Mouse (Mus musculus): ENCODE data around the gene Gm49711. TPM values are rescaled to one million over a fixed set of nuclear protein-coding genes. Genes with fewer than 3 reads are reported as not detected.

Gene Gm49711
- polyA plus RNA-seq, 1 experiment: not detected

DNA sequence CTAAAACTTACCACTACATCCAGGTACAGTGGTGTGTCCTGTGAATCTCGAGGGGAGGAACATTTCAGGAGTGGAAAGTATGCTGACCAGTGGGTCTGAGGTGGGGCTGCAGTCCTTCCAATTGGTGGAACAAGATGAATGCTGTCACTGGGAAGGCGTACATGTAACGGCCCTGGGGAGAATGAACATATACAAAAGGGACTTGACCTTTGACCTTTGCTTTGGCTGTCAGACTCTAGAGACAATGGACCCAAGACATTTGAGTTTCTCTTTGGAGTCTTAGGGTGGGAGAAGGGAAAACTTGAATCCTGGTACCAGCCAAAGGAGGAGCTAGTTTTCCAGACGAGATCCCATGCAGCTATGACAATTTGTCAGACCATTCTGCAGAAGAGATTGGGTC is 104.2 kb downstream of the Gm49711 start:
- Histone ChIP-seq H3K36me3 (ENCODE audit: control insufficient read depth, insufficient read depth, low read length, poor library complexity, severe bottlenecking) (no peaks in the 10 kb centered on the region), H3K4me3 (ENCODE audit: low read depth, low read length) (no peak overlapping the region), H3K27me3 (ENCODE audit: control insufficient read depth, insufficient read depth, low read length, poor library complexity, severe bottlenecking) (no peaks in the 10 kb centered on the region), H3K4me1 (ENCODE audit: control insufficient read depth, insufficient read depth, low read length) (no peaks in the 10 kb centered on the region), H3K27ac (ENCODE audit: insufficient read depth, low read length) (no peak overlapping the region), H3K9me3 (replicated peaks; ENCODE audit: control insufficient read depth, insufficient read depth, low read length, poor library complexity, severe bottlenecking) (no peaks in the 10 kb centered on the region), H3K9ac (ENCODE audit: low read depth, poor library complexity, severe bottlenecking) (no peak overlapping the region)
- TF ChIP-seq POLR2A (IDR thresholded peaks at IDR 0.05; ENCODE audit: insufficient read depth, low read length): no peak
- TF ChIP-seq CTCF (IDR thresholded peaks at IDR 0.05; ENCODE audit: low read depth, low read length): no peak
- no peak for TF ChIP-seq EP300 (IDR thresholded peaks at IDR 0.05; ENCODE audit: insufficient read depth, low read depth, low read length)

DNA sequence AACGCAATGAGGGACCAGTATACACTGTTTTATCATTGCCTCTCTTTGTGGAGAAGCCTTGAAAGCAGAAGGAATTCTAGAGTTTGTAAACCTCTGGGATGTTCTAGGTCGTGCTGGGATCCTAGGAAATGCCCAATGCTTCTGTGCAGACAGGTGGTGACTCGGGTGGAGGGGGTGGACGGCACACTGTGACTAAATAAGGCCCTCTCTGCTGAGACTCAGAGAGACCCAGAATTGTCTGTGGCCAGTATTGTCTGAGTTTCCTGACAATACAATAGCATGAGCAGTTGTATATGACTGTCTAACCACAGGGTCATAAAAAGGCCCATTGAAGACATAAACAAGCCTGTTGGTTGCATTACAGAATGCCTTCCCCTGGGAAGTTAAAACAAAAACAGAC is 105.4 kb downstream of the Gm49711 start:
- Histone ChIP-seq H3K4me3 (ENCODE audit: low read depth, low read length) (no peak overlapping the region), H3K9me3 (replicated peaks; ENCODE audit: control insufficient read depth, insufficient read depth, low read length, poor library complexity, severe bottlenecking) (no peaks in the 10 kb centered on the region), H3K4me1 (ENCODE audit: control insufficient read depth, insufficient read depth, low read length) (no peaks in the 10 kb centered on the region), H3K27me3 (ENCODE audit: control insufficient read depth, insufficient read depth, low read length, poor library complexity, severe bottlenecking) (no peaks in the 10 kb centered on the region), H3K9ac (ENCODE audit: low read depth, poor library complexity, severe bottlenecking) (no peak overlapping the region), H3K27ac (ENCODE audit: insufficient read depth, low read length) (no peak overlapping the region), H3K36me3 (ENCODE audit: control insufficient read depth, insufficient read depth, low read length, poor library complexity, severe bottlenecking) (no peaks in the 10 kb centered on the region)
- TF ChIP-seq CTCF (IDR thresholded peaks at IDR 0.05; ENCODE audit: low read depth, low read length): no peak
- TF ChIP-seq POLR2A (IDR thresholded peaks at IDR 0.05; ENCODE audit: insufficient read depth, low read length): no peak
- TF ChIP-seq EP300 (IDR thresholded peaks at IDR 0.05; ENCODE audit: insufficient read depth, low read depth, low read length): no peak

DNA sequence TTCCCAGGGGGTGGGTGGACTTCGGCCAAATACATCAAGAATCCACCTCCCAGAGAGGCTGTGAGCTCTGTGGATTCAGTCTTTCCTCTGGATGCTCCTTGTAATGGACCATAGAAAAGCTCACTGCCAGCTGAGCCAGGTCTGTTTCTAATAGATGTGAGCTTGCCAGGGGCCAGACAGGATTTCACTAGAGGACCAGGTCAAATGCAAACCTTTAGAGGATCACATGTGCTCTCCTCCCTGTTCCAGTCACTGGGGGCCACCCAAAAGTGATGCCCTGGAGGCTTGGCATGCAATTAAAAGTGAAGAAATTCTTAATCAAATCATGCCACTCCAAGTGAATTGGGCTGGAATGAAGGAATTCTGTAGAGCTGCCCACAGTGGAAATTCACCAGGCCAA is 117.9 kb downstream of the Gm49711 start:
- Histone ChIP-seq H3K27me3 (ENCODE audit: control insufficient read depth, insufficient read depth, low read length, poor library complexity, severe bottlenecking) (no peaks in the 10 kb centered on the region), H3K27ac (ENCODE audit: insufficient read depth, low read length) (no peak overlapping the region), H3K4me1 (ENCODE audit: control insufficient read depth, insufficient read depth, low read length) (no peaks in the 10 kb centered on the region), H3K9me3 (replicated peaks; ENCODE audit: control insufficient read depth, insufficient read depth, low read length, poor library complexity, severe bottlenecking) (no peaks in the 10 kb centered on the region), H3K4me3 (ENCODE audit: low read depth, low read length) (no peak overlapping the region), H3K36me3 (ENCODE audit: control insufficient read depth, insufficient read depth, low read length, poor library complexity, severe bottlenecking) (no peaks in the 10 kb centered on the region), H3K9ac (ENCODE audit: low read depth, poor library complexity, severe bottlenecking) (no peak overlapping the region)
- TF ChIP-seq POLR2A (IDR thresholded peaks at IDR 0.05; ENCODE audit: insufficient read depth, low read length) (no peak), EP300 (IDR thresholded peaks at IDR 0.05; ENCODE audit: insufficient read depth, low read depth, low read length) (no peak), CTCF (IDR thresholded peaks at IDR 0.05; ENCODE audit: low read depth, low read length) (no peak)

DNA sequence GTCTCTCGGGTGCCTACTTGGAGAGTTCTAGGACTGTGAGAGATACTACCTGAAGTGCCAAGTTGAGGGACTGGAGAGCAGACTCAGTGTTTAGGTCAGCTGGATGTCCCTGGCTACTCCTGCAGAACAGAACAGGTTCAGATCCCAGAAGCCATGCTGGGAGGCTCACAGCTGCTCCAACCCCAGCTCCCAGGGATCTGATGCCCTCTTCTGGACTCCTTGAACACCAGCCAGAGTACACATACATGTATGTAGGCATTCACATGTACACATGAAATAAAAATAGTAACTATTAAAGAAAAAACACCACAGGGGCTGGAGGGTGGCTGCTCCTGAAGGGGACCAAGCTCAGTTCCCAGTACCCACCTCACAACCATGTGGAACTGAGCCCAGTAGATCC is 119.6 kb downstream of the Gm49711 start:
- no peaks in the 10 kb centered on the region for H3K9me3 ChIP-seq (replicated peaks; ENCODE audit: control insufficient read depth, insufficient read depth, low read length, poor library complexity, severe bottlenecking)
- no peaks in the 10 kb centered on the region for H3K27me3 ChIP-seq (ENCODE audit: control insufficient read depth, insufficient read depth, low read length, poor library complexity, severe bottlenecking)
- no peak overlapping the region for H3K4me3 ChIP-seq (ENCODE audit: low read depth, low read length)
- H3K9ac ChIP-seq (ENCODE audit: low read depth, poor library complexity, severe bottlenecking): no peak overlapping the region
- H3K4me1 ChIP-seq (ENCODE audit: control insufficient read depth, insufficient read depth, low read length): no peaks in the 10 kb centered on the region
- H3K27ac ChIP-seq (ENCODE audit: insufficient read depth, low read length): no peak overlapping the region
- H3K36me3 ChIP-seq (ENCODE audit: control insufficient read depth, insufficient read depth, low read length, poor library complexity, severe bottlenecking): no peaks in the 10 kb centered on the region
- TF ChIP-seq CTCF (IDR thresholded peaks at IDR 0.05; ENCODE audit: low read depth, low read length) (no peak), EP300 (IDR thresholded peaks at IDR 0.05; ENCODE audit: insufficient read depth, low read depth, low read length) (no peak), POLR2A (IDR thresholded peaks at IDR 0.05; ENCODE audit: insufficient read depth, low read length) (no peak)

DNA sequence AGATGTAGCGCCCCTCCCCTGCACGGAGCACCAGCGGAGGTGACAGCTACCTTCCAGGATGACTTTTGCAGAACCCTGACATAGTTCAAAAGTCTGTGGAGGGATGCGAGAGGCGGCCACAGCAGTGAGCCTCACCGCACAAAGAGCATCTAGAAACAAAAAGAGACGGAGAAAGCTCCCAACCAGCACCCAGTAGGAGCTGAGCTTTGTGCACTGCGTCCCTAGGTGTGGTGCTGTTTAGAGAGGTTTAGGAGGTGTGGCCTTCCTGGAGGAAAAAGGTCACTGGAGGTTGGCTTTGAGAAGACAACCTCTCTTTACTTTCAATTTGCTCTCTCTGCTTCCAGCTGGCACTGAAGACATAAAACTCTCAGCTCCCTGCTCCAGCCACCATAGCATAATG is 121.2 kb downstream of the Gm49711 start:
- Histone ChIP-seq H3K4me3 (ENCODE audit: low read depth, low read length) (no peak overlapping the region), H3K27me3 (ENCODE audit: control insufficient read depth, insufficient read depth, low read length, poor library complexity, severe bottlenecking) (no peaks in the 10 kb centered on the region), H3K4me1 (ENCODE audit: control insufficient read depth, insufficient read depth, low read length) (peaks cover 4% of the 10 kb centered on the region), H3K9me3 (replicated peaks; ENCODE audit: control insufficient read depth, insufficient read depth, low read length, poor library complexity, severe bottlenecking) (no peaks in the 10 kb centered on the region), H3K27ac (ENCODE audit: insufficient read depth, low read length) (no peak overlapping the region), H3K9ac (ENCODE audit: low read depth, poor library complexity, severe bottlenecking) (no peak overlapping the region), H3K36me3 (ENCODE audit: control insufficient read depth, insufficient read depth, low read length, poor library complexity, severe bottlenecking) (no peaks in the 10 kb centered on the region)
- TF ChIP-seq POLR2A (IDR thresholded peaks at IDR 0.05; ENCODE audit: insufficient read depth, low read length) (no peak), EP300 (IDR thresholded peaks at IDR 0.05; ENCODE audit: insufficient read depth, low read depth, low read length) (no peak), CTCF (IDR thresholded peaks at IDR 0.05; ENCODE audit: low read depth, low read length) (no peak)

DNA sequence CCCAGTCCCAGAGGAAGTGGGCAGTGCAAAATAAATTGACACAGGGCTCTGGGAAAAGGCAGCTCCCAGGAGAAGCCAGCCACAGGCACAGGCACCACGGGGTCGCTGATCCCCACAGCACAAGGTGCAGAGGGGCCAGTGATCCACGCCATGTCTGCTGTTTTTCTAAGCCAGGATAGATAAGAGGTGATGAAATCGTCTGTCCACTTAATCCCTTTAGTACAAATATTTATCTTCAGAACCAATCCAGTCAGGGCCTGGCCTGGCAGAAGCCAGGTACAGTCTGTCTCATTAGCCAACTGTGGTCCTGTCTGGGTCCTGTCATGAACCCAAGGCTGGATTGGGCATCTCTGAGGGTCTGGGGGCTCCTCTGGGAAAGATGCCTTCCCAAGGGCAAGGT is 125.4 kb downstream of the Gm49711 start:
- no peaks in the 10 kb centered on the region for H3K27me3 ChIP-seq (ENCODE audit: control insufficient read depth, insufficient read depth, low read length, poor library complexity, severe bottlenecking)
- TF ChIP-seq EP300 (IDR thresholded peaks at IDR 0.05; ENCODE audit: insufficient read depth, low read depth, low read length) (no peak), CTCF (IDR thresholded peaks at IDR 0.05; ENCODE audit: low read depth, low read length) (no peak), POLR2A (IDR thresholded peaks at IDR 0.05; ENCODE audit: insufficient read depth, low read length) (no peak)
- no peak overlapping the region for H3K4me3 ChIP-seq (ENCODE audit: low read depth, low read length)
- H3K9me3 ChIP-seq (replicated peaks; ENCODE audit: control insufficient read depth, insufficient read depth, low read length, poor library complexity, severe bottlenecking): no peaks in the 10 kb centered on the region
- H3K27ac ChIP-seq (ENCODE audit: insufficient read depth, low read length): no peak overlapping the region
- H3K9ac ChIP-seq (ENCODE audit: low read depth, poor library complexity, severe bottlenecking): no peak overlapping the region
- H3K36me3 ChIP-seq (ENCODE audit: control insufficient read depth, insufficient read depth, low read length, poor library complexity, severe bottlenecking): no peaks in the 10 kb centered on the region
- peaks cover 4% of the 10 kb centered on the region for H3K4me1 ChIP-seq (ENCODE audit: control insufficient read depth, insufficient read depth, low read length)
